Mouse (Mus musculus): ENCODE measurements around the gene Tnks1bp1. TPM values are rescaled to one million over a fixed set of nuclear protein-coding genes. Genes with fewer than 3 reads are reported as not detected.

The Tnks1bp1 gene
- polyA plus RNA-seq, 2 experiments: 17.0 to 85.9 TPM

GRCm38 (mm10) chr2:85106941-85107340, 59.1 kb downstream of the Tnks1bp1 start:
- no peak for ATAC-seq (ENCODE audit: low FRiP score, low read depth)
- Histone ChIP-seq H3K4me2 (replicated peaks; ENCODE audit: low read depth, low read length, severe bottlenecking) (no peak overlapping the region), H3K9me3 (ENCODE audit: control insufficient read depth, low read length) (no peaks in the 10 kb centered on the region)

GRCm38 (mm10) chr2:85110288-85110875, 62.6 kb downstream of the Tnks1bp1 start:
- no peak overlapping the region for H3K27ac ChIP-seq (replicated peaks; ENCODE audit: low read depth, low read length)
- H3K4me1 ChIP-seq (ENCODE audit: control insufficient read depth, insufficient read depth, low read length): peaks cover 2% of the 10 kb centered on the region; the same call in 1 of the 2 replicates
- no peak for TF ChIP-seq POLR2A (IDR thresholded peaks at IDR 0.05; ENCODE audit: borderline replicate concordance, extremely low read depth, insufficient read depth, insufficient read length)
- H3K9me3 ChIP-seq (ENCODE audit: control insufficient read depth, low read length): no peaks in the 10 kb centered on the region
- no peak overlapping the region for H3K4me3 ChIP-seq (replicated peaks; ENCODE audit: low read length)
- ATAC-seq (ENCODE audit: low FRiP score, low read depth): no peak
- DNase-seq (ENCODE audit: low spot score): no peak
- WGBS: 76% methylated on average over 9 of the region's 9 CpGs
- H3K9ac ChIP-seq (ENCODE audit: low read depth, low read length, severe bottlenecking): no peak overlapping the region
- H3K27me3 ChIP-seq (ENCODE audit: control insufficient read depth, insufficient read depth, low read length): no peaks in the 10 kb centered on the region
- no peaks in the 10 kb centered on the region for H3K36me3 ChIP-seq (ENCODE audit: control insufficient read depth, insufficient read depth, low read length)
- H3K4me2 ChIP-seq (replicated peaks; ENCODE audit: low read depth, low read length, severe bottlenecking): no peak overlapping the region

More at GRCm38 (mm10) chr2:85106941-85107340, 59.1 kb downstream of the Tnks1bp1 start:
- DNase-seq (ENCODE audit: low spot score): no peak
- 78% methylated on average over 4 of the region's 4 CpGs for WGBS
- Histone ChIP-seq H3K27me3 (ENCODE audit: control insufficient read depth, insufficient read depth, low read length) (no peaks in the 10 kb centered on the region), H3K9ac (ENCODE audit: low read depth, low read length, severe bottlenecking) (no peak overlapping the region), H3K27ac (replicated peaks; ENCODE audit: low read depth, low read length) (no peak overlapping the region), H3K4me1 (ENCODE audit: control insufficient read depth, insufficient read depth, low read length) (peaks cover 2% of the 10 kb centered on the region; the same call in 1 of the 2 replicates), H3K36me3 (ENCODE audit: control insufficient read depth, insufficient read depth, low read length) (no peaks in the 10 kb centered on the region), H3K4me3 (replicated peaks; ENCODE audit: low read length) (no peak overlapping the region)
- no peak for TF ChIP-seq POLR2A (IDR thresholded peaks at IDR 0.05; ENCODE audit: borderline replicate concordance, extremely low read depth, insufficient read depth, insufficient read length)

Other genes starting within 250 kb of the Tnks1bp1 start
- 20.9 and 24.6 TPM in 2 replicates for gene Ube2l6, start 249.2 kb upstream of the Tnks1bp1 start, polyA plus RNA-seq (2012; rRNA removed)
- 33.5 and 37.2 TPM in 2 replicates for gene Ube2l6, start 249.2 kb upstream of the Tnks1bp1 start, polyA plus RNA-seq (2014; fragmentation: Nextera tagmentation; extraction: Ambion mirVana)
- 0.06 and 0.24 TPM in 2 replicates for gene Smtnl1, start 225.4 kb upstream of the Tnks1bp1 start, polyA plus RNA-seq (2012; rRNA removed)
- 0.22 and 0.55 TPM in 2 replicates for gene Smtnl1, start 225.4 kb upstream of the Tnks1bp1 start, polyA plus RNA-seq (2014; fragmentation: Nextera tagmentation; extraction: Ambion mirVana)
- 52.3 and 59.7 TPM in 2 replicates for gene Timm10, start 221.0 kb upstream of the Tnks1bp1 start, polyA plus RNA-seq (2012; rRNA removed)
- gene Timm10, start 221.0 kb upstream of the Tnks1bp1 start, polyA plus RNA-seq (2014; fragmentation: Nextera tagmentation; extraction: Ambion mirVana): 56.0 and 58.4 TPM in 2 replicates
- 25.8 and 35.9 TPM in 2 replicates for gene Slc43a1, start 209.2 kb upstream of the Tnks1bp1 start, polyA plus RNA-seq (2012; rRNA removed)
- 15.5 and 18.5 TPM in 2 replicates for gene Slc43a1, start 209.2 kb upstream of the Tnks1bp1 start, polyA plus RNA-seq (2014; fragmentation: Nextera tagmentation; extraction: Ambion mirVana)
- gene Rtn4rl2, start 161.3 kb upstream of the Tnks1bp1 start, polyA plus RNA-seq (2012; rRNA removed): 4.5 and 6.5 TPM in 2 replicates
- gene Rtn4rl2, start 161.3 kb upstream of the Tnks1bp1 start, polyA plus RNA-seq (2014; fragmentation: Nextera tagmentation; extraction: Ambion mirVana): 1.5 and 1.9 TPM in 2 replicates
- gene Slc43a3, start 111.4 kb upstream of the Tnks1bp1 start, polyA plus RNA-seq (2012; rRNA removed): 73.2 and 85.5 TPM in 2 replicates
- 32.1 and 34.9 TPM in 2 replicates for gene Slc43a3, start 111.4 kb upstream of the Tnks1bp1 start, polyA plus RNA-seq (2014; fragmentation: Nextera tagmentation; extraction: Ambion mirVana)
- 0.80 and 1.0 TPM in 2 replicates for gene Prg2, start 67.6 kb upstream of the Tnks1bp1 start, polyA plus RNA-seq (2012; rRNA removed)
- gene Prg2, start 67.6 kb upstream of the Tnks1bp1 start, polyA plus RNA-seq (2014; fragmentation: Nextera tagmentation; extraction: Ambion mirVana): not detected in 2 replicates
- gene Prg3, start 59.8 kb upstream of the Tnks1bp1 start, polyA plus RNA-seq (2012; rRNA removed): 0.08 TPM in 1 of 2 replicates, not detected in the other
- gene Prg3, start 59.8 kb upstream of the Tnks1bp1 start, polyA plus RNA-seq (2014; fragmentation: Nextera tagmentation; extraction: Ambion mirVana): 0.21 TPM in 1 of 2 replicates, not detected in the other
- 256 and 265 TPM in 2 replicates for gene Ssrp1, start 10.8 kb upstream of the Tnks1bp1 start, polyA plus RNA-seq (2012; rRNA removed)
- gene Ssrp1, start 10.8 kb upstream of the Tnks1bp1 start, polyA plus RNA-seq (2014; fragmentation: Nextera tagmentation; extraction: Ambion mirVana): 242 and 263 TPM in 2 replicates
- gene P2rx3, start 10.6 kb upstream of the Tnks1bp1 start, polyA plus RNA-seq (2012; rRNA removed): 0.45 and 0.69 TPM in 2 replicates
- 0.43 and 0.81 TPM in 2 replicates for gene P2rx3, start 10.6 kb upstream of the Tnks1bp1 start, polyA plus RNA-seq (2014; fragmentation: Nextera tagmentation; extraction: Ambion mirVana)
- 37.0 and 38.2 TPM in 2 replicates for gene Aplnr, start 88.2 kb downstream of the Tnks1bp1 start, polyA plus RNA-seq (2012; rRNA removed)
- gene Aplnr, start 88.2 kb downstream of the Tnks1bp1 start, polyA plus RNA-seq (2014; fragmentation: Nextera tagmentation; extraction: Ambion mirVana): 47.3 and 47.9 TPM in 2 replicates
- gene Lrrc55, start 149.2 kb downstream of the Tnks1bp1 start, polyA plus RNA-seq (2012; rRNA removed): 1.3 and 1.7 TPM in 2 replicates
- 0.91 and 1.0 TPM in 2 replicates for gene Lrrc55, start 149.2 kb downstream of the Tnks1bp1 start, polyA plus RNA-seq (2014; fragmentation: Nextera tagmentation; extraction: Ambion mirVana)

All from limb, embryonic 14.5 days (tissue).